Mouse (Mus musculus): ENCODE data around the gene Ccdc8. TPM values are rescaled to one million over a fixed set of nuclear protein-coding genes. Genes with fewer than 3 reads are reported as not detected.

The Ccdc8 gene
- polyA plus RNA-seq, 1 experiment from 2014 or later: 5.5 TPM

DNA sequence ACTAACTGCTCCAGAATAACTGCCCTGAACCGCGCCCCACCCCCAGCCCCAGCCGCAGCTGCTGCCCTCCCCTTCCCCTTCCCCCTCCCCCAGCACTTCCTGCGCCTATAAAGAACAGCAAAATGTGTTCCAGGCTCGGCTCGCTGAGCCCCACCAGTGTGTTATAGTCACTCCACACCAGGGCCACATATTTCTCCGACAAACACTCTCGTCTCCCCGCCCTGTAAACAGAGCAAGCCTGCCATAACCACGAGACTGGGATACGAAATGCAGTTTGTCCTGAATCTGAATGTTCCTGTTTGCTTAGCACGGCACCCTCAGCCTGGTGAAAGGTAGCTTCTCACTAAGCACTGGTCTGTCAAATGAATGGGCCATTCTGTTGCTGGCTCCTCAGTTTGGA lies 12.2 kb upstream of the Ccdc8 start:
- 0 out of 2 replicates have a peak overlapping the region, but pooled peaks have one; percentile 2 for H3K4me3 ChIP-seq
- peak overlapping the region; percentile 73 for H3K27ac ChIP-seq
- H3K27me3 ChIP-seq: no peaks in the 10 kb centered on the region
- no peaks in the 10 kb centered on the region for H3K36me3 ChIP-seq
- H3K9ac ChIP-seq: peak overlapping the region; percentile 51; the same call in 1 of the 2 replicates
- peak overlapping the region; percentile 43 for H3K4me2 ChIP-seq
- peak; percentile 41; the same call in 1 of the 2 replicates for ATAC-seq (ENCODE audit: low FRiP score)
- no peaks in the 10 kb centered on the region for H3K9me3 ChIP-seq
- peaks cover 42% of the 10 kb centered on the region for H3K4me1 ChIP-seq (replicated peaks)
- 8% methylated on average over 12 of the region's 12 CpGs for WGBS

DNA sequence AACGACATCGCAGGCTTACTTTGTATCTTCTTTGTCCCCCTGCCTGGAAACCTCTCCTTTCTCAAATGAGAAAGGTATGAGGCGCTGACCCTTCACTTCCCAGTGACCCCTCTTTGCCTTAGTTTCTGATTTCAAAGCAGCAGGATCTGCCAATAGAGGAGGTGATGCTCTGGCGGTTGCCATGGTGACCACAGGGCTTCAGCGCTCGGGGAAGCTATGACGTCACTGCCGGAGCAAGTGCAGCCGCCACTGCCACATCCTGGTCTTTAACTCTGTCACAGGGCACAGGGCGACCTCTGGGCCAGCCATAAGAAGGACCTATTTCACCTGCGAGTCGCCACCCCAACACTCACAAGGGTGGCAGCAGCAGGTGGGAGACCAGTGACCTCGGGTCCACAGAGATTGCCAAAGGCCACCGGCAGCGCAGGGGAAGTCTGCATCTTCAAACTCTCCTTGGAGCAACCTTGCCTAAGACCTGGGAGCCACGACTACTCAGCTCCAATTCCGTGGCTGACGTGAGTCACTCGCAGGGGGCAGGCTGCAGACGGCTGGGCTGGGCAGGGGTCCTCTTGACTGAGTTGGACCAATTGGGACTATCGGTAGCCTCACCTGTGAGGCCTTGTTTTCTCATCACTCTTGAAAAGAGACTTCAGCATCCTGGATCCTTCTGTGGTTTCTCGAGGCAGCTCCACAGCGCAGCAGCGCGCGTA lies 9.5 kb upstream of the Ccdc8 start, which contains the start of gene Gm42372:
Gene Gm42372, plus strand, starts transcription at position 228 of the 710 bp plus-strand sequence.
- ATAC-seq (ENCODE audit: low FRiP score): peak; percentile 72
- Histone ChIP-seq H3K4me1 (replicated peaks) (peaks cover 66% of the 10 kb centered on the region), H3K4me2 (peak within 1 kb of the TSS; percentile 77), H3K9ac (peak within 1 kb of the TSS; percentile 74), H3K36me3 (no peaks in the 10 kb centered on the region), H3K4me3 (peak within 1 kb of the TSS; percentile 51), H3K9me3 (no peaks in the 10 kb centered on the region), H3K27me3 (no peaks in the 10 kb centered on the region), H3K27ac (peak within 1 kb of the TSS; percentile 63)
- WGBS: 21% methylated on average over 26 of the region's 26 CpGs

DNA sequence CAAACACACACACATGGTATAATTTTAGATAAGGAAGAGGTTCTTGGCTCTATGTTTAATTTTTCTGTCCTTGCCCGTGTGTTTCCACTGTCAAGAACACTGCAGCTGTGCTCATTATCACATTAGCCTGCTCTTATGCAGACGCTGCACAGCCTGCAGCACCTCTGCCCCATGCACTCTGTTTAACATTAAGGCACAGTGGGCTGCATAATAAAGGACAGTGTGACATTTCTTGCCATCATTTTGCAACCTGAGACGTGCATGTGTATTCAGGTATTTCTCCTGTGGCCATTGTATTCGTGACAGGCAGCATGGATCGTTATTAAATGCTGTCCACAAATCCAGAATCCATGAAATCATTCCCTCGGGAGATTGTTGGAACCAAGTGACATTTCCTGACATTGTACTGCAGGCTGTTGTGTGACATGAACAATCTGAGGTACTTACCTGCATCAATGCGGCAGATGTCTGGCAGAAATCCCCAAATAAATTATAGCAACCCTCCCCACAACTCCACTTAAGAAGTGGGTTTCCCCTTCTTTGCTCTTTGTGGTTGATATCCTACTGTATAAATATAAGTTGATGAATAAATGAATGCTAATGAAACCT lies 4.9 kb upstream of the Ccdc8 start:
- 26% methylated on average over 7 of the region's 7 CpGs for WGBS
- ATAC-seq (ENCODE audit: low FRiP score): peak; percentile 17; the same call in 1 of the 2 replicates

DNA sequence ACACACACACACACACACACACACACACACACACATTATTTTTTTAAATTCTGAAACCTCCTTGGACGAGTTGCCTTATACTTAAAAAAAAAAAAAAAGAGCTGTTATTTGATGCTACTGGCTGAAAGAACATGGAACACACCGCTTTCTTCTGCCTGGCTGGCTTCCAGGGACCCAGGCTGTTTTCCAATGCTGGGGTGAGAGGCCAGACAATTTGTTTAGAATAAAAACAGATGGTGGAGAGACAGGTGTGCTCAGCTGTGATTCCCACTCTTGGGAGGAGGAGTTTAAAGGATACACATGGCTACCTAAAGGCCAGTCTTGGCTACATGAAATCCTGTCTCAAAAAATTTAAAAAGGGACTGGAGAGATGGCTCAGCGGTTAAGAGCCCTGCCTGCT lies 4.1 kb upstream of the Ccdc8 start:
- 34% methylated on average over 3 of the region's 3 CpGs for WGBS
- Histone ChIP-seq H3K9me3 (no peaks in the 10 kb centered on the region), H3K36me3 (no peaks in the 10 kb centered on the region), H3K9ac (no peak overlapping the region), H3K4me2 (no peak overlapping the region), H3K27ac (peak overlapping the region; percentile 77), H3K27me3 (0 out of 2 replicates have a peak, but pooled peaks cover under 1% of the 10 kb centered on the region), H3K4me3 (no peak overlapping the region), H3K4me1 (replicated peaks) (peaks cover 71% of the 10 kb centered on the region)
- ATAC-seq (ENCODE audit: low FRiP score): no peak

More for the DNA sequence above, 4.9 kb upstream of the Ccdc8 start:
- Histone ChIP-seq H3K9ac (peak overlapping the region; percentile 55; the same call in 1 of the 2 replicates), H3K4me3 (no peak overlapping the region), H3K4me1 (replicated peaks) (peaks cover 77% of the 10 kb centered on the region), H3K4me2 (peak overlapping the region; percentile 15), H3K27ac (peak overlapping the region; percentile 77), H3K36me3 (no peaks in the 10 kb centered on the region), H3K27me3 (no peaks in the 10 kb centered on the region), H3K9me3 (no peaks in the 10 kb centered on the region)

DNA sequence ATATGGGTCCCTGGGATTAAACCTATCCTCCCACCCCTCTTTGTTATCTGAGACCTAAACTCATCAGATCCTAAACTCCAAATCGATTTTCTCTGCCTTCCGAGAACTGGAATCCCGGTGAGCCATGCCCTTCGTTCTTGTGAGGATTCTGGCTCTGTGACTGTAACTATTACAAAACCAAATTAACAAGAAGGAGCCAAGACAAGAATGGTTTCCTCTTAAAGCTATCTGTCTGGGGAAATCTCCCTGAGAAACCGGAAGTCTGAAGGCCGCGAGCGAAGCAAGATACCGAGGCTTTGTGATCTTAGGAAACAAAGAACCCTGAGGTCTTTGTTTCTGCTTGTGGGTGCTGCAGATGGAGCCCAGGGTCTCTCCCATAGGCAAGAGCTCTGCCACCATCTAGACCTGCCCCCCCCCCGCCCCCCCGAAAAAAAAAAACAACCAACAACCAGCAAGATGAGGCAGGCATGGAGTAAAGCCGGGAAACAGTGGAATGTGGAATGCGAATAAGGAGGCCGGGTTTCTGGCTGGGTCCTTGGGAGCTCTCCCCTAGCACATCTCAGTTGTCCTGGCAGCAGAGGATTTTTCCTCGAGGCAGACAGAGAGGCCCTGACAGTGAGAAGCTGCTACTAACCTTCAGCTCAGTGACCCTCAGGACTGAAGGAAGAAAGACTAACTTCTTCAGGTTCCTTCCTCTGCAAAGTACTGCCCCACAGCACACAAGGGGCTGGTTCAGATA lies 2.3 kb upstream of the Ccdc8 start:
- H3K4me2 ChIP-seq: peak overlapping the region; percentile 6; the same call in 1 of the 2 replicates
- WGBS: 31% methylated on average over 15 of the region's 15 CpGs
- H3K4me1 ChIP-seq (replicated peaks): peaks cover 72% of the 10 kb centered on the region

DNA sequence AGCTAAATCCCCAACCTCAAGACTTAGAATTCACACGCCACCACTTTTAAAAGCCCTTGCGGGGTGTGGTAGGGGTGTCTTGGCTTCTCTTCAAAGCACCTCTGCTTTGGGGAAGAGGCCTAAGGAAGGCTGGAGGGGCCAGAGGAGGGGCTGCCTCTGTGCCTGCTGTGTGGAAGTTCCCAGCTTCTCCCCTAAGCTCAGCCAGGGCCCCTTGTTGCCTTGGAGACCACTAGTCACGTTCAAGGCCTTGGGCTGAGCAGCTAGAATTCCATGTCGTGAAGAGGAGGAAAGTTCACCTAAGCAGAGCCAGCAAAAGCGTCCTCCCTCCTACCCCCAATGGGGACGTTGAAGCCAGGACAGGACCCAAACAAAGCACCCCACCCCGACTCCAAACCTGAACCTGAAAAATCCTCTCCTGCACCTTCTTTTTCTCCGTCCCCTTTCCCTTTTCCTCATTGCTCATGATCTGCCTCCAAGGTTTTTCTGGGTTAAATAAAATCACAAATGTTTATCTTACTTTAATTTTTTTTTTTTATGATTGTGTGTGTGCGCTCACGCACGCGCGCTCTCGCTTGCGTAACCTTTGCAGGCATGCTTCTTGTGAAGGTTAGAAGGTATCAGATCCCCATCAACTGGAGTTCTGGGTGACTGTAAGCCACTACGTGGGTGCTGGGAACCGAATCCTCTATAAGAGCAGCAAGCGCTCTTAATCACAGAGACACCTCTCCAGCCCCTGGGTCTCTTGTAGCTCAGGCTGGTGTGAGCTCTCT lies 642 bp upstream of the Ccdc8 start:
- no peak overlapping the region for H3K4me2 ChIP-seq
- WGBS: 55% methylated on average over 18 of the region's 18 CpGs

More for the DNA sequence above, 2.3 kb upstream of the Ccdc8 start:
- H3K9ac ChIP-seq: no peak overlapping the region
- H3K27ac ChIP-seq: peak overlapping the region; percentile 66
- H3K27me3 ChIP-seq: peaks cover 13% of the 10 kb centered on the region
- H3K9me3 ChIP-seq: no peaks in the 10 kb centered on the region
- no peak for ATAC-seq (ENCODE audit: low FRiP score)
- no peak overlapping the region for H3K4me3 ChIP-seq
- no peaks in the 10 kb centered on the region for H3K36me3 ChIP-seq

DNA sequence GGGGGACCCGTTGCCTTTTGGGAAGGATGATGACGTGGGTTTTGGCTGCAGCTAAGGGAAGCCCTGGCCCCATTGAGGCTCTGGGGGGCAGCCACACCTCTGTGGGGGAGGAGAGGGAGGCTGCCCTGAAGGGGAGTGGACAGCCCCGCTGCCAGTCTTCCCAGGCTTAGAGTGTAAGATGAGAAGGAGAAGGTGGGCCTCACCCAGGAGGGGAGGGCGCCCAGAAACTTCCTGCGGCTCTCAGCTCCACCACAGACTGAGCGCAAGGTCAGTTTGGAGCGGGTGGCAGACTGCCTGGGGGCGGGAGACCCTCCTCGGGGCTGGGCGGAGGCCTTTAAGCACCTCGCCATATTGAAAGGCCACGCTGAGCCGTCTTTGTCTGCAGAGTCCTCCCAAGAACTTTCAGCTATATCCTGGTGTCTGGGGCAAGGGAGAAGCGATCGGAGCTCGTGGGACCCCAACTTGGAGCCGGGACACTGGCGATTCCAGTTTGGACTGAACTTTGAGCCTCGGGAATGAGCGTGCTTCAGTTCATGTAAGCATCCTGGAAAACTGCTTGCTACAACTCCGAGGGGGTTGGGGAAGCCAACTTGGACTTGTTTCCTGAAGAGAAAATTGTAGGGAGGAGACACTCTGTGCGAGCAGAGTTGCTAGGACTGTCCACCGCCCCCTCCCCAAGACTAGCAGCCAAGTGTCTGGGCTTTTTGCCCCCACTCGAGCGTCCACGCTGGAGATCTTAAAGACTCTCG lies 1.3 kb downstream of the Ccdc8 start:
- H3K4me1 ChIP-seq (replicated peaks): peaks cover 59% of the 10 kb centered on the region
- peak overlapping the region; percentile 71 for H3K27ac ChIP-seq

More for the DNA sequence above, 642 bp upstream of the Ccdc8 start:
- peaks cover 13% of the 10 kb centered on the region for H3K27me3 ChIP-seq
- peaks cover 69% of the 10 kb centered on the region for H3K4me1 ChIP-seq (replicated peaks)
- 0 out of 2 replicates have a peak overlapping the region, but pooled peaks have one; percentile 19 for H3K9ac ChIP-seq
- no peaks in the 10 kb centered on the region for H3K36me3 ChIP-seq
- no peaks in the 10 kb centered on the region for H3K9me3 ChIP-seq
- peak overlapping the region; percentile 76 for H3K27ac ChIP-seq
- peak; percentile 37; the same call in 1 of the 2 replicates for ATAC-seq (ENCODE audit: low FRiP score)
- H3K4me3 ChIP-seq: no peak overlapping the region

DNA sequence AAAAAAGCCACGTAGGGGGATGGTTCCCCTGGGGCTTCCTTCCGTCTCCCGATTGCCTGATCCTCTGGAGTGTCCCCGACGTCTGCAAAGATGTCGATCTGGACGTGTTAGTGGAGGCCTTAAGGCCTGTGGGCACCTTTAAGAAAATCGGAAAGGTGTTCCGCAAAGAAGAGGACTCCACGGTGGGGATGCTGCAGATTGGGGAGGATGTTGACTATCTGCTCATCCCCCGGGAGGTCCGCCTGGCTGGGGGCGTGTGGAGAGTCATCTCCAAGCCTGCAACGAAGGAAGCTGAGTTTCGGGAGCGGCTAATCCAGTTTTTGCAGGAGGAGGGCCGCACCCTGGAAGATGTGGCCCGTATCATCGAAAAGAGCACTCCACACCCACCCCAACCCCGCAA lies 1.9 kb downstream of the Ccdc8 start:
- WGBS: 16% methylated on average over 20 of the region's 20 CpGs

More for the DNA sequence above, 1.3 kb downstream of the Ccdc8 start:
- Histone ChIP-seq H3K9me3 (no peaks in the 10 kb centered on the region), H3K36me3 (no peaks in the 10 kb centered on the region), H3K4me3 (peak overlapping the region; percentile 41), H3K9ac (peak overlapping the region; percentile 67), H3K27me3 (peaks cover 13% of the 10 kb centered on the region), H3K4me2 (peak overlapping the region; percentile 50)
- whole genome bisulfite sequencing: 7% methylated on average over 27 of the region's 27 CpGs
- peak; percentile 48 for ATAC-seq (ENCODE audit: low FRiP score)

DNA sequence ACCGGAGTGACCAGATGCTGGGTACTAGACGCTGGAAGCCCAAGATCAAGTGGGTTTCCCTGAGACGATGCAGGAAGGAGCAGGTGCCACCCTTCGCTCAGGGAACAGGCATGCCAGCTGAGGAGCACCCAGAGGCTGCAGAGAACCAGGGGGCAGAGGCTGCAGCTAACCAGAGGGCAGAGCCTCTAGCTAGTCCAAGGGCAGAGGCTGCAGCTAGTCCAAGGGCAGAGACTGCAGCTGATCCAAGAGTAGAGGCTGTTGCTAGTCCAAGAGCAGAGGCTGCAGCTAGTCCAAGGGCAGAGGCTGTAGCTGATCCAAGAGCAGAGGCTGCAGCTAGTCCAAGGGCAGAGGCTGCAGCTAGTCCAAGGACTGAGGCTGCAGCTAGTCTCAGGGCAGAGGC lies 2.8 kb downstream of the Ccdc8 start:
- no peaks in the 10 kb centered on the region for H3K36me3 ChIP-seq
- peak overlapping the region; percentile 50 for H3K4me2 ChIP-seq
- H3K4me3 ChIP-seq: peak overlapping the region; percentile 41
- no peaks in the 10 kb centered on the region for H3K9me3 ChIP-seq
- WGBS: 88% methylated on average over 4 of the region's 4 CpGs
- H3K27ac ChIP-seq: no peak overlapping the region
- peak overlapping the region; percentile 67 for H3K9ac ChIP-seq
- peaks cover 13% of the 10 kb centered on the region for H3K27me3 ChIP-seq
- ATAC-seq (ENCODE audit: low FRiP score): no peak
- H3K4me1 ChIP-seq (replicated peaks): peaks cover 54% of the 10 kb centered on the region

More for the DNA sequence above, 1.9 kb downstream of the Ccdc8 start:
- no peaks in the 10 kb centered on the region for H3K36me3 ChIP-seq
- peak overlapping the region; percentile 71; the same call in 1 of the 2 replicates for H3K27ac ChIP-seq
- no peak for ATAC-seq (ENCODE audit: low FRiP score)
- peaks cover 13% of the 10 kb centered on the region for H3K27me3 ChIP-seq
- peak overlapping the region; percentile 41 for H3K4me3 ChIP-seq
- peaks cover 59% of the 10 kb centered on the region for H3K4me1 ChIP-seq (replicated peaks)
- peak overlapping the region; percentile 67 for H3K9ac ChIP-seq
- H3K4me2 ChIP-seq: peak overlapping the region; percentile 50
- H3K9me3 ChIP-seq: no peaks in the 10 kb centered on the region

DNA sequence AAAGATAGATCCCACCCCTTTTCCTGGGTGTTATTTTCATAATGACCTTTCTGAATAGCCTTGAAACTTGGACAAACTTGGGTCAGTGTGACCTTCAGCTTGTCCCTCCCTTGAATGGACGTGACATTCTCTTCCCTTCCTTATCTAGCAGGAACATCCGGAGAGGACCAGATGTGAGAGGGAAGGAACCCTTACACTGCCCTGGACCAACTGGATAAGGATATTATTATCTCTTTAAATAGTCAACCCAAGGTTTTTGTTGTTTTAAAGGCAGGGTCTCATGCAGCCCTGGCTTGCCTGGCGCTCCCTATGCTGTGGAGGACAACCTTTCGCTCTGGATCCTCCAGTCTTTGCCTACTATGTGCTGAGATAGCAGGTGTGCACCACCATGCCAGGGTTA lies 6.7 kb downstream of the Ccdc8 start:
- no peaks in the 10 kb centered on the region for H3K9me3 ChIP-seq
- WGBS: 75% methylated on average over 4 of the region's 4 CpGs
- no peak overlapping the region for H3K4me3 ChIP-seq
- ATAC-seq (ENCODE audit: low FRiP score): no peak
- H3K36me3 ChIP-seq: peaks cover 8% of the 10 kb centered on the region
- H3K27ac ChIP-seq: no peak overlapping the region
- H3K4me1 ChIP-seq (replicated peaks): peaks cover 31% of the 10 kb centered on the region
- no peak overlapping the region for H3K9ac ChIP-seq
- H3K4me2 ChIP-seq: no peak overlapping the region
- H3K27me3 ChIP-seq: peaks cover 8% of the 10 kb centered on the region; the same call in 1 of the 2 replicates

DNA sequence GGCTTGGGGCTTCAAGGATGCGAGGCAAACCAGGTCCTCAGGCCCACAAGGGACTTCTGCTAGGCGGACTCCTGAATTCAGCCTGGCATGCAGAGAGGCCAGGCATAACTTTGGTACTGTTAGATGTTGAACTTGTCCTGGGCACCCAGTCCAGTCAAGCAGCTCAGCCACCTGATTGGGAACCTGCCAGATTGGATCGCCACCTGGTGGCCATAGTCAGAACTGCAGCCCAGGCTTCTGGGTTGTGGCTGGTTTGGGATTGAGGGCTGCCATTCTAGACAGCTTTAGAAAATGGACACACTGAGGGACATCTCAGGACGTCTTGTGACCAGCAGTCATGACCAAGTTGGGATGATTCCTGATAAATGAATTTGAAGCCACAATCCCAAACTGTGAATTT lies 7.1 kb downstream of the Ccdc8 start:
- Histone ChIP-seq H3K27me3 (peaks cover 4% of the 10 kb centered on the region; the same call in 1 of the 2 replicates), H3K9me3 (no peaks in the 10 kb centered on the region), H3K27ac (no peak overlapping the region), H3K4me1 (replicated peaks) (peaks cover 27% of the 10 kb centered on the region), H3K4me2 (no peak overlapping the region), H3K36me3 (peaks cover 12% of the 10 kb centered on the region), H3K9ac (no peak overlapping the region), H3K4me3 (no peak overlapping the region)
- WGBS: 26% methylated on average over 4 of the region's 4 CpGs
- ATAC-seq (ENCODE audit: low FRiP score): no peak
